Mouse (Mus musculus) spleen, postnatal 0 days (tissue): ENCODE results near the gene Sp9. TPM values are rescaled to one million over a fixed set of nuclear protein-coding genes. Genes with fewer than 3 reads are reported as not detected.

Source experiments
- polyA plus RNA-seq: library from polyadenylated mRNA; unstranded; fragments of >200 nt; fragmentation: Nextera tagmentation; extraction: Ambion mirVana; gene quantifications from 2 replicates; pipeline ENCODE4 v1.2.1, GENCODE M21; 2015

Sp9 gene
- polyA plus RNA-seq: not detected in 2 replicates

DNA sequence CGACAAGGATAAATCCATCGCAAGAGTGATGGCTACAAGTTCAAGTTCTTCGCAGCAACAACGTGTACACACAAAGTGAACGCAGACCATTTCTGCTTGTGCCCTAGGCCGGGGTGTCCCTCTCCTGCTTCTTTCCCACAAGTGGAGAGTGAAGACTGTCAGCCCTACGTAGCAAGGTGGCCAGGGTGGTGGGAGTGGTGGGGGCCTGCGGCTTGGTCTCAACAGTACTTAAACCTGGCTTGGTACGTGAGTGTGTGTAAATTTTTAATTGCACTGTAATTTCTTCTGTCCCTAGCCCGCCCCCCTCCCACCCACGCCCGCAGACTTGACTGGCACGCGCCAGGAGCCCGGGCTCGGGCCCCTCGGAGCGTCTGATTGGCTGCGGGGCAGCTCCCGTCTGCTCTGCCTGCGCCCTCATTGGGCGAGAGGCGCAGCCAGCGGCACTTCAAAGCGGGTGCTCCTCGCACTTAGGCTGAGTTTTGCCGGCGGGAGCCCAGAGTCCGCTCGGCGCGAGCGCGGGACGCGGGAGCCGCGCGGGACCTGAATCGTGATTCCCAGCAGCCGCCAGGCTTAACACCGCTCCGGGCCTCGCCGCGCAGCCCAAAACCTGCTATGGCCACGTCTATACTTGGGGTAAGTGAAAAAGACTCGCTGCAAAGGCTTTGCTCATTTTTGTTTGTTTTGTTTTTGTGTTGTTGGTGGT lies at the start of gene Sp9:
Gene Sp9 (plus strand): TSS at position 467 of the 703 bp plus-strand sequence.

DNA sequence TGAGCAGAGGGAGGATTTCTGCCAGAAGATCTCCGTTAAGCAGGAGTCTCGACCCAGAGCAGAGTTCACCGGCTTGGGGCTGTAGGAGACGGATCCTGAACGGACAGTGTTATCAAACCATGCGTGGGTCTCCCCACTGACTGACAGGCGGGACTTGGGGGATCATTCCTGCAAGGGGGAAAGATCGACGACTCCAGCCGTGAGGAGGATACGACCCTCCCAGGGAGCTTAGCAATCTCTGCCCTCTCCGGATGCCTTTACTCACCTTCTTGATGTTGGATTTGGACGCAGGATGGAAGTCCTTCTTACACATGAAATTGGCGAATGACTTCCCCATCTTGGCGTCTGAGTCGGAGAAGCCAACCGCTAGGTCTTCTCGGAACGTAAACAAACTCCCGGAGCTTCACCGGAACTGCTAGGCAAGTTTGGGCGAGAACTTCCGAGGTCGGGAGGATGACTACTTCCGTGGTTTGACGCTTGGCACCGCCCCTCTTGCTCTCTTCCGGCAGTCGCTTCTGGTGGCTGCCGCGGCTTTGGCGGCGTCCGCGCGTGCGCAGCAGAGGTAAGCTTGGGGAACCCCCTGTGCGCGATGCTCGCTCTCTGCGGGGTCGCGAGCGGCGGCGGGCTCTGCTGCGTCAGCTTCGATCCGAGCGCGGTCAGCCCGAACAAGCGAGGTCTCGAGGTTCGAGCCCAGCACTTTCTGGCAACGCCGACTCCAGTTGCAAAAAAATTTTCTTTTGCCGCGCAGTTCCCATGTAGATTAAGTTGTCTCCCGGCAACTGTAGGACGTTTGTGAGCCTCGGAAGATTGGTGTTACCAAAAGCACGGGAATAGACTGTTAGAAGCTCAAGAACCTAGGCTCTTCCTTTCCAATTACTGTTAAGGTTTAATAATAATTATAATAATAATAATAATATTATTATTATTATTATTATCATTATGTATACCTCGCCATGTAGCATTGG lies 40.7 kb downstream of the Sp9 start, which contains the start of the genes Scrn3 and Cir1:
Gene Scrn3 (plus strand): TSS at position 450 of the 965 bp plus-strand sequence.
Gene Cir1 (minus strand): TSS at position 550 of the 965 bp plus-strand sequence.

Other genes starting within 250 kb of the Sp9 start
- gene Ola1, start 53.0 kb upstream of the Sp9 start, polyA plus RNA-seq: 52.2 and 56.7 TPM in 2 replicates
- gene Scrn3, start 40.7 kb downstream of the Sp9 start, polyA plus RNA-seq: 36.5 and 38.3 TPM in 2 replicates
- gene Cir1, start 40.8 kb downstream of the Sp9 start, polyA plus RNA-seq: 41.6 and 44.5 TPM in 2 replicates
- gene Gpr155, start 114.6 kb downstream of the Sp9 start, polyA plus RNA-seq: 5.9 and 6.8 TPM in 2 replicates